Mouse (Mus musculus) heart, adult 2 months (tissue): ENCODE results near the gene Ehbp1l1. TPM values are rescaled to one million over a fixed set of nuclear protein-coding genes. Genes with fewer than 3 reads are reported as not detected.
A peak's percentile ranks its signal among the peaks of the same experiment; 100 is the strongest.

ENCODE experiments used
- DNase-seq, 2 experiments: peaks; one replicate each; pipeline ENCODE4 v3.0.0; 2021
- H3K27ac ChIP-seq: fragments of 200-600 bp; 2 replicates; pipeline ENCODE4 v1.8.1; 2022
- H3K27me3 ChIP-seq: fragments of 200-500 bp; 2 replicates; pipeline ENCODE4 v1.6.1; 2012; ENCODE audit warnings: mild to moderate bottlenecking, low read length, inconsistent platforms, mixed read lengths; ENCODE audit not compliant: control insufficient read depth, insufficient read depth
- H3K36me3 ChIP-seq: fragments of 200-500 bp; 2 replicates; pipeline ENCODE4 v1.6.1; 2012; ENCODE audit warnings: low read length, inconsistent platforms; ENCODE audit not compliant: control insufficient read depth, insufficient read depth
- H3K4me1 ChIP-seq: fragments of 200-500 bp; 2 replicates; pipeline ENCODE4 v1.6.1; 2011; ENCODE audit warnings: low read length; ENCODE audit not compliant: control insufficient read depth, insufficient read depth
- H3K4me3 ChIP-seq: fragments of 200-600 bp; 2 replicates; pipeline ENCODE4 v1.8.1; 2022
- H3K79me2 ChIP-seq: fragments of 200-500 bp; replicated peaks from 2 replicates; pipeline ENCODE4 v1.6.1; 2012; ENCODE audit warnings: mild to moderate bottlenecking, inconsistent platforms, low read length, moderate library complexity, mixed read lengths; ENCODE audit not compliant: control insufficient read depth, insufficient read depth
- H3K9ac ChIP-seq: fragments of 200-500 bp; 2 replicates; pipeline ENCODE4 v1.6.1; 2012; ENCODE audit warnings: low read depth, mild to moderate bottlenecking, control low read depth, inconsistent platforms, low read length, mixed read lengths
- CTCF ChIP-seq: fragments of 200-600 bp; IDR thresholded peaks from 2 replicates; pipeline ENCODE4 v1.8.1; 2022; ENCODE audit warnings: antibody characterized with exemption, mild to moderate bottlenecking, moderate library complexity
- EP300 ChIP-seq: fragments of 200-500 bp; IDR thresholded peaks from 2 replicates; pipeline ENCODE4 v1.6.1; 2011; ENCODE audit warnings: low read depth, low read length, control low read depth; ENCODE audit not compliant: insufficient read depth
- POLR2A ChIP-seq: fragments of 200-500 bp; IDR thresholded peaks from 2 replicates; pipeline ENCODE4 v1.6.1; 2011; ENCODE audit warnings: mild to moderate bottlenecking, low read depth, low read length, control low read depth; ENCODE audit not compliant: insufficient read depth
- WGBS: fragments of 180-500 bp; shearing (Covaris S2); methylation state at CpG from one replicate; pipeline ENCODE4 v1.1.7; 2018; 5-methylcytosine and 5-hydroxymethylcytosine counted together
- intact Hi-C: fragments of 180-260 bp; cut with DNase I; formaldehyde crosslinking; loops from one replicate; pipeline ENCODE4 v1.15.1; 2025
- polyA plus RNA-seq: library from polyadenylated mRNA; depleted of rRNA; stranded (reverse); fragments of >200 nt; gene quantifications from 2 replicates; pipeline ENCODE4 v1.2.3, GENCODE M21; 2012
- total RNA-seq, 2 experiments: library from RNA; stranded (reverse); gene quantifications; 2 replicates each; pipeline ENCODE4 v1.2.3; 2021

Gene Ehbp1l1
- total and polyA plus RNA-seq, 3 experiments: 100 to 137 (median 128) TPM

DNA sequence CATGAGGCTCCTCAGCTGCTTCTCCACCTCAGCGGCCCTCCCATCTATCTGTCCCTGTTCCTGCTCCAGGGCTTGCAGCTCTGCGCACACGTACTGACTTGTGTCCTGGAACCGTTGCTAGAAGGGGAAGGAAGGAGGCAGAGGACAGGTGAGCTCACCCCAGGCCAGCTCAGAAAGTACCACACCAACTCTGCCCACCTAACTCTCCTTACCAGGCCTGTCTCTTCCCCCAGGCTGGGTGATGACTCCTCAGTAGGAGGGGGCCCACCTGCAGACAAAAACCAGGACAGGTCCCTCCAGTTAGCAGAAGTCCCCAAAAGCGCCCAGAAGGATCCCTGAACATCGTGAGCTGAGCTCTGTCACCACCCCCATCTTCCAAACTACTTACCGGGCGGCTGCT is 15.5 kb downstream of the Ehbp1l1 start:
- Histone ChIP-seq H3K4me3 (no peak overlapping the region), H3K9ac (no peak overlapping the region), H3K4me1 (peaks cover 9% of the 10 kb centered on the region), H3K79me2 (no peaks in the 10 kb centered on the region), H3K27me3 (no peaks in the 10 kb centered on the region), H3K27ac (no peak overlapping the region), H3K36me3 (peaks cover 4% of the 10 kb centered on the region; the same call in 1 of the 2 replicates)
- 91% methylated on average over 8 of the region's 8 CpGs for WGBS
- TF ChIP-seq EP300: no peak
- no peak for TF ChIP-seq CTCF
- TF ChIP-seq POLR2A: no peak
- intact Hi-C loops: loop anchor here (2.0 kb wide), 1 partner anchor 70 kb away; no protein-coding TSS in a partner anchor
- DNase-seq: no peak

- no peak for TF ChIP-seq EP300
- TF ChIP-seq POLR2A: no peak
- 94% methylated on average over 6 of the region's 6 CpGs for WGBS
- Histone ChIP-seq H3K36me3 (peaks cover 4% of the 10 kb centered on the region; the same call in 1 of the 2 replicates), H3K4me1 (peaks cover 11% of the 10 kb centered on the region), H3K79me2 (no peaks in the 10 kb centered on the region), H3K27ac (no peak overlapping the region), H3K9ac (no peak overlapping the region), H3K27me3 (no peaks in the 10 kb centered on the region), H3K4me3 (no peak overlapping the region)
- DNase-seq: no peak
- intact Hi-C loops: loop anchor here (2.0 kb wide), 1 partner anchor 71 kb away; no protein-coding TSS in a partner anchor
These were observed 16.0 kb downstream of the Ehbp1l1 start for GRCm38 (mm10) chr19:5710068-5710467.

GRCm38 (mm10) chr19:5704801-5705571 is 21.1 kb downstream of the Ehbp1l1 start:
- Histone ChIP-seq H3K79me2 (no peaks in the 10 kb centered on the region), H3K4me1 (peaks cover 3% of the 10 kb centered on the region), H3K36me3 (no peaks in the 10 kb centered on the region), H3K9ac (no peak overlapping the region), H3K4me3 (no peak overlapping the region), H3K27me3 (no peaks in the 10 kb centered on the region), H3K27ac (peak overlapping the region; percentile 13; the same call in 1 of the 2 replicates)
- intact Hi-C loops: no loop called here
- no peak for TF ChIP-seq EP300
- TF ChIP-seq CTCF: no peak
- TF ChIP-seq POLR2A: no peak
- 23% methylated on average over 10 of the region's 10 CpGs for WGBS
- peak in 1 of 2 experiments; percentile 44 for DNase-seq

GRCm38 (mm10) chr19:5704163-5704800 is 21.8 kb downstream of the Ehbp1l1 start, which contains the start of gene Kcnk7:
Kcnk7 (plus strand) TSS chr19:5704367.
- Histone ChIP-seq H3K36me3 (no peaks in the 10 kb centered on the region), H3K79me2 (no peaks in the 10 kb centered on the region), H3K4me3 (no peak within 1 kb of the TSS), H3K27ac (peak within 1 kb of the TSS; percentile 13; the same call in 1 of the 2 replicates), H3K27me3 (no peaks in the 10 kb centered on the region), H3K4me1 (peaks cover 3% of the 10 kb centered on the region), H3K9ac (no peak within 1 kb of the TSS)
- TF ChIP-seq CTCF (no peak), POLR2A (no peak), EP300 (no peak)
- intact Hi-C loops: no loop called here
- 61% methylated on average over 17 of the region's 17 CpGs for WGBS
- DNase-seq: peak in 1 of 2 experiments; percentile 25

DNA sequence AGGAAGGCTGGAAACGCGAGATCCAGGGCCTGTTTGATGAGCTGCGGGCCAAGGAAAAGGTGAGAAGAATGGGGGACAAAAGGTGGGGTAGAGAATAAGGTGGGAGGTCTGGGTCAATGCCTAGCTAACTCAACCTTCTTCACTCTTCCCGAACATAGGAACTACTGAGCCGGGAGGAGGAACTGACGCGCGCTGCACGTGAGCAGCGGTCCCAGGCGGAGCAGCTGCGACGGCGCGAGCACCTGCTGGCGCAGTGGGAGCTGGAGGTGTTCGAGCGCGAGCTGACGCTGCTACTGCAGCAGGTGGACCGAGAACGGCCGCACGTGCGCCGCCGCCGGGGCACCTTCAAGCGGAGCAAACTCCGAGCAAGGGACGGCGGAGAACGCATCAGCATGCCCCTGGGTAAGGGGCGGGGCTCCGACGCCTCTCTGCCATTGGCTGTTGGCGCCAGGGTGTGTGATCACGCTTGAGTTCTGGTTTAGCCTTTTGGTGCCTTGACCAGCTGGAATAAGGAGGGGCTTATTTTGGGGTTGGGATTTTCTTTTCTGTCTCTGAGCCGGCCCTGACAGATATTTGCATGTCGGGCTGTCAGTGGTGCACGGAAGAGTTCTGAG is 30.2 kb downstream of the Ehbp1l1 start:
- TF ChIP-seq CTCF: no peak
- TF ChIP-seq POLR2A: no peak
- TF ChIP-seq EP300: no peak
- WGBS: 73% methylated on average over 41 of the region's 41 CpGs
- no peak overlapping the region for H3K27ac ChIP-seq
- no peaks in the 10 kb centered on the region; the same call in 1 of the 2 replicates for H3K36me3 ChIP-seq
- peaks cover 5% of the 10 kb centered on the region for H3K79me2 ChIP-seq
- intact Hi-C loops: loop anchor here (5.0 kb wide), 1 partner anchor 171 kb away; no protein-coding TSS in a partner anchor
- no peak overlapping the region for H3K9ac ChIP-seq
- H3K4me3 ChIP-seq: no peak overlapping the region
- no peaks in the 10 kb centered on the region for H3K27me3 ChIP-seq
- no peak for DNase-seq
- peaks cover 13% of the 10 kb centered on the region for H3K4me1 ChIP-seq
